Mouse (Mus musculus) stomach, postnatal 0 days (tissue): Measurements from ENCODE around the gene Armc8.

Experiments
- CTCF ChIP-seq: IDR thresholded peaks from 2 replicates; pipeline ENCODE4 v1.5.1; 2016; ENCODE audit warnings: antibody characterized with exemption, low read depth, mild to moderate bottlenecking, moderate library complexity
- EP300 ChIP-seq: optimal IDR thresholded peaks from 2 replicates; pipeline ENCODE3; 2016; ENCODE audit warnings: antibody characterized with exemption

DNA sequence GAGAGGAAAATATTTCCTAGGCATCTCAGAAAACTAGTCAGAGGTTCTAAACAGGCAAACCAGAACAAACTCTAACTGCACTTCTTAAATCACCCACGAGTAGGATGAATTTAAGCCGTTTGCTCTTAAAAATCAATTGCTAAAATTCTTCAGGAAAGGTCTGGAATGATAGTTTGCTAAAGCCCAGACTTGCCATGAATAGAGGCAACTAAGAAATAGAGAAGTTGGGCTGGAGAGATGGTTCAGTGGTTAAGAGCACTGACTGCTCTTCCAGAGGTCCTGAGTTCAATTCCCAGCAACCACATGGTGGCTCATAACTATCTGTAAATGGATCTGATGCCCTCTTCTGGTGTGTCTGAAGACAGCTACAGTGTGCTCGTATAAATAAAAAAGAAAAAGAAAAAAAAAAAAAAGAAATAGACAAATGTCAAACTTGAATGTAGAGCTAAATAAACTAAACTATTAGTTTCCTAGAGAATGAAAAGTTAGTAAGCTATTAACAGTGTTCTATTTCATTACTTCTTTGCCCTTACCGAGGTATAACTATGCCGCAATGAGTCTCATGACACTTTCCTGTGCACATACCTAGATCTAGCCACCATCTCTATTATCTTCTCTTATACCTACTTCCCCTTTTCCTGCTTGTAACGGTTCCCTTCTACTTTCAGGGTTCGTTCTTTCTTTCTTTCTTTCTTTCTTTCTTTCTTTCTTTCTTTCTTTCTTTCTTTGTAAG, 9.7 kb downstream of the Armc8 start:
- TF ChIP-seq CTCF (no peak), EP300 (no peak)
